Mouse (Mus musculus): ENCODE data around the gene Ckmt1. TPM values are rescaled to one million over a fixed set of nuclear protein-coding genes. Genes with fewer than 3 reads are reported as not detected.
"Not testable (repeated sequence)": the region's sequence is repeated elsewhere in the genome, so short reads cannot be mapped to it uniquely, and the experiment has no call there.

Ckmt1 gene
- polyA plus RNA-seq, 1 experiment, result 124 TPM

DNA sequence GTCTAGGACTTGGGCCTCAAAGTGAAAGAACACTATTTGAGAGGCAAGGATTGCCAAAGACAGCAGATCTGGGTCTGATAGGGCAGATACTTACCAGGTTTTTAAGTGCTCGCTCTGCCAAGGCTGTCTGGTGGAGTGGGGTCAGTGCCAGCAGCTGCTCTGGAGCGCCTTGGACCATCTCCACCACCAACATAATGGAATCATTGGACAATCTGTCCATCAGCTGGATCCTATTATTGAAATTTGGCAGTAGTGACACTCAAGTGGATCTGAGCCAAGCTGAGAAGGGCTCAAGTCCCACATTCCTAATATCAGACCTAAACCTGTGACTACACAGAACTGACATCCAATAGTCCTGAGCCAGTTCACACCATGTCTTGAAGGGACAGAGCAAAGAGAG is 11.3 kb downstream of the Ckmt1 start:
- TF ChIP-seq CTCF (conservative IDR thresholded peaks at IDR 0.05; ENCODE audit: insufficient read depth, insufficient read length, low read depth, low read length) (no peak), POLR2A (IDR thresholded peaks at IDR 0.05; ENCODE audit: low read depth, low read length) (no peak)
- Histone ChIP-seq H3K27ac (ENCODE audit: insufficient read depth, low read depth, low read length) (no peak overlapping the region), H3K27me3 (replicated peaks; ENCODE audit: control insufficient read depth, insufficient read depth, low read length) (no peaks in the 10 kb centered on the region), H3K4me1 (ENCODE audit: control insufficient read depth, insufficient read depth, low read length) (no peaks in the 10 kb centered on the region), H3K4me3 (ENCODE audit: insufficient read depth, low read depth, low read length) (no peak overlapping the region), H3K36me3 (ENCODE audit: control insufficient read depth, insufficient read depth, low read length) (no peaks in the 10 kb centered on the region)
- WGBS, result 89% methylated on average over 2 of the region's 2 CpGs
- no peak for DNase-seq

DNA sequence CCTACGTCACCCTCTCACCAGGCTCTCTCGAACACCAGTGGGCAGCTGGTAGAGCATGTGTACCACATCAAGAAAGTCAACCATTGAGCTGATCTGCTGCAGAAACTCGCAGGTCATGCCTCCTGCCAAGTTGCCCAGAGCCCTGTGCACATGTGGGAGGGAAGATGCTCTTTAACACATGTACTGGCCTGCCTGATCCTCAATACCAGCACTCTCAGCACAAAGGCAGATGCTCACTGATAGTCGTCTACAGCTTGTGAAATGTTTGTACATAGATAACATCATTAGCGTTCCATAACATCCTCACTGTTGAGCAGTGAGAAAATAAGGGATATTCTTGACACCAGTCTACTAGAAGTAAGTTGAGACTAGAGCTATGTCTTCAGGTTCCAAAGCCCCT is 13.4 kb downstream of the Ckmt1 start:
- Histone ChIP-seq H3K4me3 (ENCODE audit: insufficient read depth, low read depth, low read length) (no peak overlapping the region), H3K27me3 (replicated peaks; ENCODE audit: control insufficient read depth, insufficient read depth, low read length) (no peaks in the 10 kb centered on the region), H3K4me1 (ENCODE audit: control insufficient read depth, insufficient read depth, low read length) (no peaks in the 10 kb centered on the region), H3K36me3 (ENCODE audit: control insufficient read depth, insufficient read depth, low read length) (no peaks in the 10 kb centered on the region), H3K27ac (ENCODE audit: insufficient read depth, low read depth, low read length) (no peak overlapping the region)
- WGBS, result 86% methylated on average over 5 of the region's 5 CpGs
- DNase-seq, result no peak
- TF ChIP-seq POLR2A (IDR thresholded peaks at IDR 0.05; ENCODE audit: low read depth, low read length) (no peak), CTCF (conservative IDR thresholded peaks at IDR 0.05; ENCODE audit: insufficient read depth, insufficient read length, low read depth, low read length) (no peak)

DNA sequence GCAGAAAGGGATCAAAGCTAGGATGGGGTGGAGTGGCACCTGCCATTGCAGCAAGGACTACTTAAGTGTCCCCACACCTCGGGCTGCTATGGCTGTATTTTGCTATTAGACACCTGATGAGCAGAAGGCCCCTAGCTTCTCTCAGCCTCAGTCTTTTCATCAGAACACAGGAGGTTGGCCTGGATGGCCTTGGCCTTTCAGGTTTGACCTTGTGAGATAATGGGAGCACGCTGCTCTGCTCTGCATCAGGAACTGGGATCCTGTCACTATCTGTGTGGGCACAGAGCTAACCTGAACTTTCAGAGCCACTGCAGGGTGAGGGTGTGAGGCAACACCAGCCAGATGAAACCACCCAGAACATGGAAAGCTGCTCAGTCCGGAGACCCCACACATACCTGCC is 14.8 kb downstream of the Ckmt1 start:
- TF ChIP-seq CTCF (conservative IDR thresholded peaks at IDR 0.05; ENCODE audit: insufficient read depth, insufficient read length, low read depth, low read length), result no peak
- TF ChIP-seq POLR2A (IDR thresholded peaks at IDR 0.05; ENCODE audit: low read depth, low read length), result no peak
- Histone ChIP-seq H3K27ac (ENCODE audit: insufficient read depth, low read depth, low read length) (no peak overlapping the region), H3K27me3 (replicated peaks; ENCODE audit: control insufficient read depth, insufficient read depth, low read length) (no peaks in the 10 kb centered on the region), H3K4me1 (ENCODE audit: control insufficient read depth, insufficient read depth, low read length) (no peaks in the 10 kb centered on the region), H3K36me3 (ENCODE audit: control insufficient read depth, insufficient read depth, low read length) (no peaks in the 10 kb centered on the region), H3K4me3 (ENCODE audit: insufficient read depth, low read depth, low read length) (no peak overlapping the region)
- 58% methylated on average over 3 of the region's 3 CpGs for WGBS
- no peak for DNase-seq

DNA sequence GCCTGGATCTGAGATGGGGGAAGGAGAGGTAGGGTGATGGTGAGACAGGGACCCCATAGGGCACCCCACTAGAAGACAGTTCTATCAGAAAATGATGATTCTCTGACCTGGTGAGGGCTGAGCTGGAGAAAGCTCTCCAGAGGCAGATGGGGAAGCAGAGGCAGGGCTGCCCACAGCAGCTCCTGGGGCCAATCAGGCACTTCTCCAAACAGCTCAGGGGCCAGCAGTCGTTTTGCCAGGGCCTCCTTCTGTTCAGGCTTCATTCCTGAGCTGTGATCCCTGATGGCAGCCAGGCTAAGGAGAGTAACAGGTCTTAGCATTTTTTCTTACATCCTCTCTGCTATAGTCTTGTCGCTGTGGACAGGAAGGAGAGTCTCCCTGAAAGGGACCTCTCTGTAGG is 17.3 kb downstream of the Ckmt1 start:
- WGBS, result 48% methylated on average over 2 of the region's 2 CpGs
- DNase-seq, result no peak
- TF ChIP-seq CTCF (conservative IDR thresholded peaks at IDR 0.05; ENCODE audit: insufficient read depth, insufficient read length, low read depth, low read length), result no peak
- no peak for TF ChIP-seq POLR2A (IDR thresholded peaks at IDR 0.05; ENCODE audit: low read depth, low read length)

DNA sequence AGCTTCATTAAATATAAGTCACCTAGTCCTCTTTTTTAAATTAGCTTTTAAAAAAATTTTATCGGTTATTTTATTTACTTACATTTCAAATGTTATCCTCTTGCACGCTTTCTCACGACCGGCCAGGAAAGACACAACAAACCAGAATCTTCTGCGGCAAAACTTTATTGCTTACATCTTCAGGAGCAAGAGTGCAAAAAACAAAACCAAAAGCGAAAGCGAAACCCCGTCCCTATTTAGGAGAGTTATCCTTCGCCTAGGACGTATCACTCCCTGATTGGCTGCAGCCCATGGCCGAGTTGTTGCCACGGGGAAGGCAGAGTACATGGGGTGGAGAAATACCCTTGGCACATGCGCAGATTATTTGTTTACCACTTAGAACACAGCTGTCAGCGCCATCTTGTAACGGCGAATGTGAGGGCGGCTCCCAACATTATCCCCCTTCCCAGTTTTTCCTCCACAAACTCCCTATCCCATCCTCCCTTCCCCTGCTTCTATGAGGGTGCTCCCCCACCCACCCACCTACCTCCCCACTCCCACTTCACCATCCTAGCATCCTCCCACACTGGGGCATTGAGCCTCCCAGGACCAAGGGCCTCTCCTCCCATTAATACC is 29.6 kb downstream of the Ckmt1 start, which contains the start of gene Strc:
TSS of gene Strc (minus strand) at position 208 of the 615 bp plus-strand sequence.
- H3K27me3 ChIP-seq (replicated peaks; ENCODE audit: control insufficient read depth, insufficient read depth, low read length); DNase-seq; H3K27ac ChIP-seq (ENCODE audit: insufficient read depth, low read depth, low read length); H3K4me3 ChIP-seq (ENCODE audit: insufficient read depth, low read depth, low read length); H3K36me3 ChIP-seq (ENCODE audit: control insufficient read depth, insufficient read depth, low read length); H3K4me1 ChIP-seq (ENCODE audit: control insufficient read depth, insufficient read depth, low read length): not testable (repeated sequence)
- WGBS, result 96% methylated on average over 16 of the region's 17 CpGs

More for the DNA sequence above, 17.3 kb downstream of the Ckmt1 start:
- H3K27me3 ChIP-seq (replicated peaks; ENCODE audit: control insufficient read depth, insufficient read depth, low read length), result no peaks in the 10 kb centered on the region
- H3K4me1 ChIP-seq (ENCODE audit: control insufficient read depth, insufficient read depth, low read length), result no peaks in the 10 kb centered on the region
- H3K27ac ChIP-seq (ENCODE audit: insufficient read depth, low read depth, low read length), result no peak overlapping the region
- H3K36me3 ChIP-seq (ENCODE audit: control insufficient read depth, insufficient read depth, low read length), result no peaks in the 10 kb centered on the region
- no peak overlapping the region for H3K4me3 ChIP-seq (ENCODE audit: insufficient read depth, low read depth, low read length)

DNA sequence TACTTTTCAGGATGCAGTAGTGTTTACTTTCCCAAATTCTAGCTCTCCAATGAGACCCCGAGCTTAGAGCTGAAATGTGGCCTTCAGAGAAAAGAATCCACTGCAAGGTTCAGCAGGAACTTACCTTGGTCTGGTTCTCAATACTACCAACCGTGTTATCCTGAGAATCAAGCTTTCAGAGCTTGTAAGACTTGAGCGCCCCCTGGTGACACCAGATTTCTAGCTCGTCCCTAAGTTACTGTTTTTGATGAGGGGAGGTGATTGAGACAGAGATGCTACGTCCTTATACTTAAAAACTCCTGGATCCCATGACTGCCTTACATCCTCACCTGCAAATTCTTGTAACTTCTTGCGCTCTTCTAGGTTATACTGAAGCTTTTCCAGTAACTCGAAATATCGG is 39.1 kb downstream of the Ckmt1 start:
- Histone ChIP-seq H3K36me3 (ENCODE audit: control insufficient read depth, insufficient read depth, low read length) (no peaks in the 10 kb centered on the region), H3K27me3 (replicated peaks; ENCODE audit: control insufficient read depth, insufficient read depth, low read length) (no peaks in the 10 kb centered on the region), H3K27ac (ENCODE audit: insufficient read depth, low read depth, low read length) (no peak overlapping the region), H3K4me1 (ENCODE audit: control insufficient read depth, insufficient read depth, low read length) (no peaks in the 10 kb centered on the region), H3K4me3 (ENCODE audit: insufficient read depth, low read depth, low read length) (no peak overlapping the region)
- peak; percentile 42 for TF ChIP-seq CTCF (conservative IDR thresholded peaks at IDR 0.05; ENCODE audit: insufficient read depth, insufficient read length, low read depth, low read length)
- no peak for TF ChIP-seq POLR2A (IDR thresholded peaks at IDR 0.05; ENCODE audit: low read depth, low read length)
- WGBS, result 14% methylated on average over 8 of the region's 8 CpGs
- DNase-seq, result peak; percentile 77

DNA sequence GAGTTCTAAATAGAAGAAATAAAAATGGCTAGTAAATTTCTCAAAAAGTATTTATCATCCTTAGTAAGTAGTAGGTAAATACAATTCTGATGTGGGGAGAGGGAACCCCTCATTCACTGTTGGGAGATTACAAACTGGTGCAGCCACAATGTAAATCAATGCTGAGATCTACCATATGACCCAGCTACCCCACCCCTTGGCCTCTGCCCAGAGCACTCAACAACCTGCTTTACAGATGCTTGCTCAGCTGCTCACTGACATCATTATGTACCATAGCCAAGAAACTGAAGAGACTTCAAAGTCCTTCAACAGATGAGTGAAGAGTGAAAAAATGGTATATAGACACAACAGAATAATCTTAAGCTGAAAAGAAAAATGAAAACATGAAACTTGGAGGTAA is 45.8 kb downstream of the Ckmt1 start:
- H3K27ac ChIP-seq (ENCODE audit: insufficient read depth, low read depth, low read length), result no peak overlapping the region
- H3K4me3 ChIP-seq (ENCODE audit: insufficient read depth, low read depth, low read length), result no peak overlapping the region
- no peaks in the 10 kb centered on the region for H3K4me1 ChIP-seq (ENCODE audit: control insufficient read depth, insufficient read depth, low read length)
- H3K27me3 ChIP-seq (replicated peaks; ENCODE audit: control insufficient read depth, insufficient read depth, low read length), result no peaks in the 10 kb centered on the region
- H3K36me3 ChIP-seq (ENCODE audit: control insufficient read depth, insufficient read depth, low read length), result no peaks in the 10 kb centered on the region
- peak; percentile 19 for DNase-seq
- no peak for TF ChIP-seq CTCF (conservative IDR thresholded peaks at IDR 0.05; ENCODE audit: insufficient read depth, insufficient read length, low read depth, low read length)
- no peak for TF ChIP-seq POLR2A (IDR thresholded peaks at IDR 0.05; ENCODE audit: low read depth, low read length)
